Mouse (Mus musculus): ENCODE measurements around the gene Stmnd1. TPM values are rescaled to one million over a fixed set of nuclear protein-coding genes. Genes with fewer than 3 reads are reported as not detected.
"Not testable (repeated sequence)": the region's sequence is repeated elsewhere in the genome, so short reads cannot be mapped to it uniquely, and the experiment has no call there.

Gene Stmnd1
- total RNA-seq (2021), result under 1 TPM in 1 of 2 experiments, not detected in 1; 0.22 TPM
- long read RNA-seq, experiment 1, result 0 reads
- long read RNA-seq, experiment 2, partial matches to known transcripts, result 0 of 1 reads
- long read RNA-seq, experiment 2, other reads (novel, unspliced or antisense), result 0 of 1 reads

DNA sequence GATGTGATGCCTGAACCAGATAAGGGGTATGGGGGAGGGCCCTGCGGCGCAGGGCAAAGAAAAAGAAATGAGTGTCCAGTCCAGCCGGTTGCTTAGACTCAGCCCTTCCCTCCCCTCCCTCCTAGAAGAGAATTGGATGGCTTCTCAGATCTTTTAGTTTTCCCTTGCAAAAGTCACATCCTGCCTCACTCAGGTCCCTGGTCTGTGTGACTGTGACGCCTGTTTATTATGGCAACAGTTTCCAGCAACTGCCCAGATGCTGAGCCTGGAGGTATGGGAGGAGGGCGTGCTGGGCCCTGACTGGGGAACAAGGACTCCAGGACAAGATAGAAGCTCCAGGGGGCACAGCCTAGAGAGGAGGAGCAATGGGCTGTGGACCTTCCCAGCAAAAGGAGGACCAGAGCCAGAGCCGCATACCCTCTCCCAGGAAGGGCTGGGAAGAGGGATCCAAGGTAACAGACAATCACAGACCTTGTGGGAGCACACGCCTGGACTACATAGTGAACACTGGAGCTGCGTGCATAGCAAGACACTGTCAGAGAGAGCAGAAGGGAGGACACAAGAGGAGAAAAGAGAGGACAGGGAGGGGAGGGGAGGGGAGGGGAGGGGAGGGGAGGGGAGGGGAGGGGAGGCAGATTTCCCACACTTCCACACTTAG, at the start of gene Stmnd1:
Stmnd1 (plus strand) TSS at position 269 of the 658 bp plus-strand sequence.
- no peak for DNase-seq (ENCODE audit: low spot score in 2 of 2)

DNA sequence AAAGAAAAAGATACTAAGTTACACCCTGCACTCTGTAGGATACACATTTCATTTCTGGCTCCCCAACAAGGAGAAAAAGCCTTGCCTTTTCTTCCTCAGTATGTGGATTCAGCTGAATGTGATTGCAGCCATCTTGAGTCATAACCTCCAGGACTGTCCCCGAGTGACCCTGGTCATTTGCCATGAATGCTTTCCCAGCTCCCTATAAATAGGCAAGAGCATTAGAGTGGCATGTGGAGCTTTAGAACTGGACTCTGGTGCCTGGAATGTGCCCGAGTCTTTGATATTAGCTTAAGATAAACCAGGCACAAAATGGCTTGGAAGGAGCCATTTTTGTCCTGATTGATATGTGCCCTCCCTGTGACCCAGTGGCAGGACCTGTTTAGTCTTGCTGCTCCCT, 46.6 kb upstream of the Stmnd1 start:
- no peak for DNase-seq (ENCODE audit: low spot score in 2 of 2)

DNA sequence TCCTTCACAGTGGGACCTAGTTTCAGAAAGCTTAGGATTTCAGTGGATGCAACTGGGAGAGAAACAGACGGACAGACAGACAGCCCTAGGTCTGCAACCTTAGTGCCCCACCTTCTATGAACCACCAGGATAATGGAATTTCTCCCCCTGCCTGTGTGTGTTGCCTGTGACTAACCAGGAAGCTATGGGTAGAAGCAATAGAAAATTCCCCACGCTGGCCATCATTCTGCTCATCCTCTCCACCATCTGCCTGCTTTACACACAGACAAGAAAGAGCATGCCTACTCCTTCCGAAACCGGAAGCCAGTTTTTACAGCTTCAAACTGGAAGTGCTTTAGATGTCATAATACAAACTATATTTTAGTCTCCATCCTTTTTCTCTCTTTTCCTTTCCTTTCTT, 46.0 kb upstream of the Stmnd1 start:
- DNase-seq (ENCODE audit: low spot score in 2 of 2), result no peak

DNA sequence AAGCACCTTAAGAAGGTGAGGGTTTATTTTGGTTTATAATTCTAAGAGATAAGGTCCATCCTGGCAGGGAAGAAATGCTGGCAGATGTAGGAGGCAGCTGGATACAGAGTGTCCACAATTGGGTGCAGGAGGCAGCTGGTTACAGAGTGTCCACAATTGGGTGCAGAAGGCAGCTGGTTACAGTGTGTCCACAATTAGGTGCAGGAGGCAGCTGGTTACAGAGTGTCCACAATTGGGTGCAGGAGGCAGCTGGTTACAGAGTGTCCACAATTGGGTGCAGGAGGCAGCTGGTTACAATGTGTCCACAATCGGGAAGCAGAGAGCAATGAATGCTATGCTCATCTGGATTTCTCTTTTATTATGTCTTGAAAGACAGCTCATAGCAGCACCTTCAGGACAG, 44.8 kb upstream of the Stmnd1 start:
- DNase-seq (ENCODE audit: low spot score in 2 of 2), result not testable (repeated sequence)

DNA sequence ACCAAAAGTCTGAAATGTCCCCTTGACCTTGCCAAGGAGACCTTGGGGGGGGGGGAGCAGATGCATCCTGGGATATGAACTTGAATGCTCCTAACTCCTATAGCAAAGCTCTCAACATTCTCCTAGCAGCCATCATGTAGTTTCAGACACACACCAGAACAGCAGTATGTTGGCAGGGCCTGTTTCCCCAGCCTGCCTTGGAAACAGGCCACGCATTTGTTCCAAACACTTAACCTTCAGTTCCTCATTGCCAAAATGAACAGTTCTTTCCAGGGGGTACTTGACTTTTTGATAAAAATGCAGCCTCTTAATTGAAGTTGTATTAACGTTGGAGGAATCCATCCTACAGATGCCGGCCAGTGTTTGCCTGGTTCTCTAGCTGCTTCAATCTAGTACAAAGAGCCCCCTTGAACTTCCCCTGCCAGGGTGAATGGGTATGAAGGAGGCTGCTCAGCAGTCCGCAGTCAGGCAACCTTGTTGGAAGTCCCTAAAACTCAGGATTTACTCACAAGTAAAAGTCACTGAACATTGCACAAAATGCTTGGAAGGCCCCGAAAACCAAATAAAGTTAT, 41.9 kb upstream of the Stmnd1 start:
- no peak for DNase-seq (ENCODE audit: low spot score in 2 of 2)

DNA sequence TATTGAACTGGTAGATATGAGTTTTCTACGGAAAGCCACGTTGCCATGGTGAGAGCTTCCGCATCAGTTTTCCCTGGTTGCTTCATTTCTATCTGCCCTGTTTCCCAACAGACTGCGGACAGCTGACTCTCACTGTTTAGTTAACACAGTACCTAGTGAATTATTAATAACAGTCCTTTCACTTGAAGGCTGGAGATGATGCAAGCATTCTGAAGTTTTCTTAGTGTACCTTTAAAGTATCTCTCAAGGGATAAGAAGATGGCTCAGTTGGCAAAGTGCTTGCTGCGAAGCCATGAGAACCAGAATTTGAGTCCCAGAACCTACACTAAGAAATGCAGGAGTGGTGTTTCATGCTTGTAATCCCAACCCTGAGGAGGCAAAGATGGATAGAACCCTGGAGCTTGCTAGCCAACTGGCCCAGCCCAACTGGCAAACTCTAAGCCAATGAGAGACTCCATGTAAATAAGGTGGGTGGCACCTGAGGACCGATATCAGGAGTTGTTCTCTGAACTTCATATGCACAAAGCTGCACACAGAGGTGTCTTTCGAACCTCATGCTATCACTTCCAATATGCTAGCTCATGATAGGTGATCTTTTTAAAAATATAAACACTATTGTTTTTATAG, 35.7 kb upstream of the Stmnd1 start:
- DNase-seq (ENCODE audit: low spot score in 2 of 2), result no peak

DNA sequence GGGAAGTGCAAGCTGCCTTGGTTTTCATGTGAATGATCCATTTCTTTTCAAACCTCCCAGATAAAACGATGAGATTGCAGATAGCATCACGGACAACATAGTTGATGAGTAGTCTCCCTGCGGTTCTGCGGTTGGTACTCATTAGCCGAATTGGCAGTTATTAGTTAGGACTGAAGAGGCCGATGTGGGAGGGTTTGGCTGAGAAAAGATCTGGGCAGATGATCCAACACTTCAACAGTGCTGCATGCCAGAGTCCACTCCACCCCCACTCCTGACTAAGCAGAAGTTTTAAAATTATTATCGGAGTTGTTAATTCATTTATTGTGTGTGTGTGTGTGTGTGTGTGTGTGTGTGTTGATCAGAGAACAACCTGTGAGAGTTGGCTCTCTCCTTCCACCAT, 34.7 kb upstream of the Stmnd1 start:
- DNase-seq (ENCODE audit: low spot score in 2 of 2), result no peak

DNA sequence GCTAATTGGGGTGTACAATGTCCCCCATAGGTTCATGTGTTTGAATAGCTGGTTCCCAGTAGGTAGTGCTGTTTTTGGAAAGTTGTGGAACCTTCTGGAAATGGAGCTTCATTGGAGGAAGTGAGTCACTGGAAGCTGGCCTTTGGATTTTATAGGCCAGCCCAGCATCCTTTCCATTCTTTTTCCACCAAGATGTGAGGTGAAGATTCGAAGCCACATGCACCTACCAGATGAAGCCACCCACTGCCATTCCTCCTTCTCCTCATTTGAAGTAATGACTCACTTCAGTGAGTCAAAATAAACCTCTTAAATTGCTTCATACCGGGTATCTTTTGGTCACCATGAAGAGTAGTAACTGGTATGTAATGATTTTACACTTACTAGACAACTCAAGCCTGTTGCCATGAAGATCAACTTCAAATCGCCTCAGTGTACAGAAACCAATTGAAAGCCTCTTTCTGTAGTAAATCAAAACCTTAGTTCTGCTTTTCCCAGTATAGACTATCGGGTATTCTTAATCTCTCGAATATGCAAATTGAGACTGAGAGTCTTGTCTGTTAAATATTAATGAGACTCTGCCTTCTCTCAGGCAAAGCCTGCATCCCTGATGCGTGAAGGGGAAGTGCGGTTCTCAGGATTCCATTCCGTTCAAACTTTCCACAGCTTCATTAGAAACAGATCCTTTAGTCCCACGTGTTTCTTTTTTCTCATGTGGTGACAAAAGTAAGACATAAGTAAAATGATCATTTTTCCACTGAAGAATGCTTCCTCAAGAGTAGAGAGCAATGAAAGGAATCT, 31.9 kb upstream of the Stmnd1 start:
- DNase-seq (ENCODE audit: low spot score in 2 of 2), result no peak

DNA sequence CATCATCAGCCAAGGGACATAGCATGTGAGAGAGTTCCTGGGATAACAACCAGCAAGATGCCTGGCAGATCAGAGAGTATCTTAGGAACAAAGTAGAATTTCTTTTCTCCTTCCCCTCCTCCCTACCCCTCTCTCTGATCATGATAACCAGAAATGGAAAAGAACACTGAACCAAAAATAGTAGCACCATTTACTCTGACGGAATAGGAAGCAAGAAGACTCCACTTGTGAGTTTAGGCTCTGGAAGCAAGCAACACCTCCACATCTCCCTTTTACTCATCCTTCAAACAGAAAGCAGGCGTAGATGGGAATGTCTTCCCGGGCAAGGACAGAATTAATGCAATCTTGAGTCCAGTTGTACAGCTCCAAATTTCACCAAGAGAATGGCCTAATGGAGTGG, 19.8 kb upstream of the Stmnd1 start:
- DNase-seq (ENCODE audit: low spot score in 2 of 2), result no peak

DNA sequence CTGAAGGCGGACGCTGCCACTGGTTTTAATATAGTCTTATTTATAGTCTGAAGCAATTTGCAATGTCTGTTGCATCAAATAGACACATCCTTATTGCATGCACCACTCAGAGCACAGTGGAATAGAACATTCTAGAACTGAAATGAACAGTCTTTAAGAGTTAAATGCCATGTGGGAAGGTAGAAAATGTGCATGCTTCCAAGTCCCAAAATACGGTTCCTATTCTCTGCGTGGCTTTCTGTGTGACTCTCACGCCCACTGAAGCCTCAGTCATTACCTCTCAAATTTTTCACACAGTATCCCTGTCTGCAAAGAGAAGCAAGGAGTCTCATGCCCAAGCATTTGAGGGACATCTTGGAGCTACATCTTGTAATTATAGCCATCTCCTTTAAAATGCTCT, 19.4 kb upstream of the Stmnd1 start:
- DNase-seq (ENCODE audit: low spot score in 2 of 2), result no peak

DNA sequence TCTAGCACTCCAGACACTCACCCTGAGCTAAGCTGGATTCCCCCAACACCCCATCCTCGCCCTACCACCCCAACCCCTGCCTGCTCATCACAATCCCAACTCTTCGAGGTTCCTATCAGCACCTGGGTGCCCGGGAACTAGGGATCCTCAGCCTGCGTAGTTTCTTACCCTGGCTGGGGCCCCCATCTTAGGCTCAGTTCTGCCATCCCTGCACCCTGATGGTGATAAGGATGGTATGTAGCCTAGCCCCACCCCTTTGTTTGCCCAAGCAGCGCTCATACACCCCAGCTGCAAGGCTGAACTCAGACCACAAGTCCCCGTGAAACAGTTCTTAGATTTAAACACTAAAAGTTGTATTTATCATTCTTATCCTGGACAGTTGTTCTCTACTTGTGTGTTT, 17.9 kb upstream of the Stmnd1 start:
- DNase-seq (ENCODE audit: low spot score in 2 of 2), result no peak

DNA sequence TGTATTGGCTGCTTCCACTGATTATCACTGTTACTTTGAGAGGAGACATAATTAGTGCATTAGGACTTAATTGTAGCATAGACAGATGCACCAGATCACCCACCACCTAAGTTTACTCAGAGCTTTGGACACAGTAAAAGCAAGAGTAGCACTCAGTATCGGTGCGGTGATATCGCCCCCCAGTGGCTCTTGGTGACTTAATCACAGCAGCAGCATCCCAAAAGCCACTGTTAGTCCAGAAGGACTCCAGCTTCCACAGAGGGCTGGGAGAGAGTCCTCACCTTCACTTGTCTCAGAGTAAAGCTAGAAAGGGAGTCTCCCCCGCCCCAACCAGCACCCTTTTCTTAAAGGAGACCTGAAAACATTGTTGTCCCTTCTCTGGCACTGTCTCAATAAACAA, 15.7 kb upstream of the Stmnd1 start:
- peak; percentile 9 to 33 for DNase-seq (ENCODE audit: low spot score in 2 of 2)

DNA sequence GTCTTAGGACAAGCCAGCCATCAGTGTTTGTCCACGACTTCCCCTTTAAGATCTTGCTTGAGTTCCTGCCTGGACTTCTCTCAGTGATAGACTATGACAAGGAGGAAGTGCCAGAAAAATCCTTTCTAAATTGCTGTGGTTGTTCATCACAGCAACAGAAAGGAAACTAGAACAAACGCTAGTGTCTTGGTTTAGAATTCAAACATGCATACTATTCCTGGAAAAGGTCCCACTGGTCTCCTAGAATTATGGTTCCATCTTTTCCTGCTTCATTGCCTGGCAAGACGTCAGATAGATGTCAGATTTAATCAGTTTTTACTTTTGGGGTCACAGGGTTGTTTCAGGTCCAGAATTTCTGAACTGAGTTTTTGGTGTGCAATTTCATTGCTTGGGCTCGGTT, 14.0 kb upstream of the Stmnd1 start:
- no peak for DNase-seq (ENCODE audit: low spot score in 2 of 2)

DNA sequence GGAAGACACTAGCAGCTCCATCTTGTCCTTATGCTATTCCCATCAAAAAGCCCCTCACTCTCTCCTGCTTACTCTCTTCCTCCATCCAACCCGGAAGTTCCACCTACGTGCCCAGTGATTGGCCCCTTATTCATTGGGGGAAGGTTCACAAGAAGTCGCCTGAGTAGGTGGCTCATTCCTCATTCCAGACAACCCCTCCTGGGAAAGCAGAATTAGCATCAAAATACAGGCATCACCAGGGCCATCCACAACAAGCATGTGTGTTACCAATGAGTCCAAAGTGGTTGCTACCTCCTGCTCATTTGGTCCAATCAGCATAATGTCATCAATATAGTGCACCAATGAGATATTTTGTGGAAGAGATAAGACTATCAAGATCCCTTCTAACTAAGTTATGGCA, 12.3 kb upstream of the Stmnd1 start:
- DNase-seq (ENCODE audit: low spot score in 2 of 2), result no peak

DNA sequence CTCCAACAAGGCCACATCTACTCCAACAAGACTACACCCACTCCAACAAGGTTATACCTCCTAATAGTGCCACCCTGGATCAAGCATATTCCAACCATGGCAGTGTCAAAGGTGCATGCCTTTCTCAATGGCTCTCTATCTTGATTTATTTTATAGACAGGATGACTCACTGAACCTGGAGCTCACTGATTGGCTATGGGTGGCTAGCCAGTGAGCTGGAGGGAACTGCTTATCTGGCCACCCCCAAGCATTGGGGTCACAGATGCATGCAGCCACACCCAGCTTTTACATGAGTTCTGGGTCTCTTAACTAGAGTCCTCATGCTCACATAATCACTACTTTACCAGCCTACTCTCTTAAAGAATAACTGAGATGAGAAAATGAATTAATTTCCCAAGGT, 5.7 kb upstream of the Stmnd1 start:
- DNase-seq (ENCODE audit: low spot score in 2 of 2), result no peak

DNA sequence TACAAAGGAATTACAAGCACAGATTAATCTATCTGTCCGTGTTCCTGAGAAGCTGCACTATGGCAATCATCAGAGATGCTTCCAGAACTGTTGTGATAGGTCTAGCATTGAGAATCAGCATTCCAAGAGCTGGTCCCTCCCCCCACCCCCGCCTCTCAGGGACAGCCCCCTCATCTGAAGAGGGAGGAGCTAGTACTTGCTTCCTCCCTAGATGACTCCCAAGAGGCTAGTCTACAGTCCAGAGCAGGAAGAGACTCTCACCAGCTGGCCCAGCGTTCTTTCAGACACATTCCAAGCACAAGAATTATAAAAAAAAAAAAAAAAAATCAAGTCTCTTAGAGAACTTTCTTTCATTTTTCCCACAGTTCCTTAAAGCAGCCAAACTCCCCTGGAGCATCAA, 5.2 kb upstream of the Stmnd1 start:
- no peak for DNase-seq (ENCODE audit: low spot score in 2 of 2)

DNA sequence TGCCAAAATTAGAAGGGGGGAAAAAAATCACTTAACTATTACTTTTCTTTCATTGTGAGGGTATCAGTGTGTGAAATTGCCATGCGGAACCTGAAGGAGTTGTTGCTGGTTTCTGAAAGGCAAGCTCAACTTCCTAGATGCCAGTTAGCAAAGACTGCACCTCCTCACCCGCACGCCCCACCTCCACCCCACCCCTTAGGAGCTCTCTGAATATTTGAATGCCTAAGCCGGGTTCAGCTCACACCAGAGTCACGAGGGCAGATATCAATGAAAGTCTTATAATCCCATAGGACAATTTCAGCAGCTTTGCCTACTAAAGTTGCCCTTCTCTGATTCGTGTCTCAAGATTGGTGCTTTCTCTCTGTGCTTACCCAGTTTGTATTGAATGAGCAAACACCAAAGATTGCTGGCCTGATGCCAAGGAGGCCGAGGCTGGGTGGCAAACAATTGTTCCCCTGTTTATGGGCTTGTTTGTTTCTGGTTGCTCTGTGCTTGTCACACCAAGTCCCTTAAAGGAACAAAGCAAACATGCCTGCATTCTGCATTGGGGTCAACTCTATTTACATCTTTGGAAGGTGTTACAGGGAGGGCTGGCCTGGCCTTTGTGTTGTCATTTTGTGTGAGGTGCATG, 4.6 kb upstream of the Stmnd1 start:
- no peak for DNase-seq (ENCODE audit: low spot score in 2 of 2)

DNA sequence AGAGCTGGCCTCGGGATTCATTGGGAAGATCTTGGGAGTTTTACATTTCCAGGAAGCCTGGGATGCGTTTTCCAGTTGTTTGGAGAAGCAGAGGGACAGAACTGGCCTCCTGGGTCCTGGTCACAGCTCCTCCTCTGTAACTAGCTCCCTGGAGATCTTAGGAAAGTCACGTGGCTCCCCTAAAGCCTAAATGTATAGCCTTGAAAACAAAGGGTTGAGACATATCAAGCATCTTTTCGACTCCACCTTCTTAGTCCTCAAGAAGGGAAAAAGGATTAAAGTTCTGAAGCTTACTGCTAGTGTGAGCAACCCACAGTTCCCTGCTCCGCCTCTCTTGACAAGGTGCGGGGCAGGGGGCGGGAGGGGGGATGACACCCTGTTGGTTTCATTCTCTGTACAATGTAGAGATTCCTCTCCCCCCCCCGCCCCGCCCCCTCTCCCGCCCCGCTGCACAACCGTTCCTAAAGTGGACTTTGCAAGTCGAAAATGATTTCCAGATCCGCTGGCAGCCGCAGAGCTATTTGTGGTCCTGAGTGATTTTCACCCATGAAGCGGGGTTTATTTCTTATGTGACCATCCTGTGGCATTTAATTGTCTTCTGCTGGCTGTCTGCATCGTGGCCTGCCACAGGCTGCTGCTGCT, 589 bp upstream of the Stmnd1 start:
- DNase-seq (ENCODE audit: low spot score in 2 of 2), result no peak

DNA sequence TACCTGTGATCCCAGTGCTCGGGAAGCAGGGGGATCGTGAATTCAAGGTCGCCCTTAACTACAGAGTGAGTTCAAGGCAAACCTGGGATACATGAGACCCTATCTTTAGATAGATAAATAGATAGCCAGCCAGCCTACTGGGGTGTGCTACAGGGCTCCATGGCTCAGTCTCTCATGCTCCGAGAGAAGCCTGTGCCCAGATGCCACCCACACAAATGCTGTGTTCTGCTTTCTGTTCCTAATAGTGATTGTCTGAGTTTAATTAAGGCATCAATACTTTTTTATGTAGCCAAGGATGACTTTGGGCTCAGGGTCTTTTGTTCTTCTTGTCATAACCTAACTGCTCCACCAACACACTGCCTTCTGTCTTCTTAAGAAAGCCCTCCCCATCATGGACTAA, 2.2 kb downstream of the Stmnd1 start:
- DNase-seq (ENCODE audit: low spot score in 2 of 2), result no peak

DNA sequence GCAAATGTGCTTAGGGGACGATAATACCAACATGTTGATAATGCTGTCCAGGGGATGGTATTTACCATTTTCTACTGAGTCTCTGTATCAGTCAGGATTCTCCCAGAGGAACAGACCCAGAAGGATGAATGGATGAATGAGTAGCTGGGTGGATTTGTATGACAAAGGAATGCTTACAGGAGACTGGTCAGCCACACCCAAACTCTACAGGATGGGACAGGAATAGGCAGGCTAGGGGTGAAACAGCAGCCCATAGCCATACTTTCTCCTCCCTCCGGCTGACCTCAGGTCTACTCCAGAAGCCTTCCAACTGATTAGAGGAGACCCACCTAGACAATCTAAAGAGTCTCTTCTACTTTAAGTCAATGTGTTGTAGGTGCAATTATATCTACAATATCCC, 9.0 kb downstream of the Stmnd1 start:
- DNase-seq (ENCODE audit: low spot score in 2 of 2), result no peak

DNA sequence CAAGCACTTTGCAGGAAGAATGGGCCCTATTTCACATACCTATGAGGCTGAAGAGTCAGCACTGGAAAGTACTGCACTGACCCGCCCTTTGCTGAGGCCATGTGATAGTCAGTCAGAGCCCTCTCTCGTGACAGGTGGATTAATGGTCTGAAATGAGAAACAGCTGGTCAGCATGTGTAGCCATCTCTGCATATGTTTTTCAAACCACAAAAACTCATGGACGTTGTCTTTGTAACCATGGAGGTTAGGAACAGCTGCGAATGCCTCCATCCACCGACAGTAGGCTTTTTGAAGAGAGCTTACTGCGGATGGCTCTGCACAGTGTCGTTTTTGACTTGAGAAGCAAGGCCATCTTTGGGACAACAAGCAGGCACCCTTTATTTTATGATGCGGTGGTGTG, 14.3 kb downstream of the Stmnd1 start:
- no peak for DNase-seq (ENCODE audit: low spot score in 2 of 2)

All from adrenal gland, postnatal 4 days (tissue).